Mouse (Mus musculus) liver, adult (tissue): ENCODE results near the gene Pcbp4.

ENCODE experiments used
- GATA4 ChIP-seq: IDR thresholded peaks from 2 replicates; pipeline ENCODE4 v1.6.1; 2014; ENCODE audit warnings: mild to moderate bottlenecking, low read length; ENCODE audit not compliant: insufficient replicate concordance

Gene Pcbp4

GRCm38 (mm10) chr9:106453271-106454070 is at the start of gene Pcbp4:
TSS of gene Pcbp4 (plus strand) at chr9:106453291.
- TF ChIP-seq GATA4, result no peak

DNA sequence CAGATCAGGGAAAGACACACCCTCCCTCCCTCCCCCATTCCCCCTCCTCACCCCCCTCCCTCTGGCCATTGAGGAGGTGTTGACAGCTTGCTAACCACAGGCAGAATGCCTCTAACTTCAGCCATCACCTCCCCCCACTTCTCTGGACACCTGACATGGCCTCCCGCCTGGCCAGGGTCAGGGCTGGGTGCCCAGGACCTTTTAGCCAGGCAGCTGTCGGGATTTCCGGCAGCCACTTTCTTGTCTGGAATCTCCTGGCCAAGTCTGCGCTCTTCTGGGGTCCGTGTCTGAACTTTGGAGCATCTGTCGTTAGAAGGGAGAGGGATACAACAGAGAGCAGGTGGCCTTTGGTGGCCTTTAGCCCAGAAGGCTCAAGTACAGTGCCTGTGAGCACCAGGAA is 47.8 kb upstream of the Pcbp4 start:
- TF ChIP-seq GATA4, result no peak

DNA sequence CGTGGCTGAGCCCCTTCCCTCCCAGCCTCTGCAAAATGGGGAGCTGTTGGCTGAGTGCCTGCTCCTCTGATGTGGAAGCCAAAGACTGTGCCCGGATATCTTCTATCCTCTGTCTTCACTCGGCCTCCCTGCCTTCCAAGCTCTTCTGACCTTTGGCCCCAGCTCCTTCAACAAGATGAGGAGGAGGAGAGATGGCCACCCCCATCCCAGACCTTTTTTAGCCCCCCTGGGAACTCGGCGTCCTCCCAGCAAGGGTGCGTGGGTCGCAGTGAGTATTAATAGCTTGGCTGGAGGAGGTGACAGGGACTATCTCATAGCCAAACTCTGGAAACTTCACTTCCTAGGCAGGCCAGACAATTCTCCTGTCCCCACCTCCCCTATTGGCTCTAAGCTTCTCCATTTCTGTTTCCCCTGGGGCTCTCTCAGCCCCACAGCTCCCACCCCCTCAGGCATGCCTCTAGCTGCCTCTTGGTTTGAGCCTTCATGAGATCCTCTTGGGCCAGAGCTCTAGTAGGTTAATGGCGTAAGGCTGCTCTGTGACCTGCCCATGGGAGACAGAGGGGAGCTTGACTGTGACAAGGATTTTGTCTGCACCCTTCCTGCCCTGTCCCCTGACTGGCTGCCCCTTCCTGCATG is 46.5 kb upstream of the Pcbp4 start:
- no peak; the same call in 1 of the 2 replicates for TF ChIP-seq GATA4

GRCm38 (mm10) chr9:106409096-106409495 is 44.0 kb upstream of the Pcbp4 start:
- TF ChIP-seq GATA4, result no peak

GRCm38 (mm10) chr9:106410086-106410650 is 42.9 kb upstream of the Pcbp4 start:
- no peak for TF ChIP-seq GATA4

GRCm38 (mm10) chr9:106411091-106411594 is 41.9 kb upstream of the Pcbp4 start:
- no peak for TF ChIP-seq GATA4

DNA sequence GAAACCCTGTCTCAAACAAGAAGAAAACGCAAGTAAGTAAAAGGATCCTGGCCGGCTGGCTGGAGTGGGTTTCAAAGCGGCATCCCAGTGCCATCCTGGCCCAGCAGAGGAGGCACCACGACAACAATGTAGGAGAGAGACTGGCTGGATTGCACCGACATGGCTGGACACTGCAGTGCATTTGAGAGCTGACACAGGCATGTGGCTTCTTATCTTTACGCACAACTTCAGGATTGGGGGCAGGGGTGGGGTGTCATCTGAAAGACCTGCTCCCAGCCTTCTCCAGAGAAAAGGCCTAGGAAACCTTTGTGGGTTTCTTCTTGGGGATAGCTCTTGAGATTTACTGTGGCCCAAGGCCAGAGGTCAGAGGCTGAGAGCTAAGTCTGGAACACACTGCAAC is 41.4 kb upstream of the Pcbp4 start:
- TF ChIP-seq GATA4, result no peak

DNA sequence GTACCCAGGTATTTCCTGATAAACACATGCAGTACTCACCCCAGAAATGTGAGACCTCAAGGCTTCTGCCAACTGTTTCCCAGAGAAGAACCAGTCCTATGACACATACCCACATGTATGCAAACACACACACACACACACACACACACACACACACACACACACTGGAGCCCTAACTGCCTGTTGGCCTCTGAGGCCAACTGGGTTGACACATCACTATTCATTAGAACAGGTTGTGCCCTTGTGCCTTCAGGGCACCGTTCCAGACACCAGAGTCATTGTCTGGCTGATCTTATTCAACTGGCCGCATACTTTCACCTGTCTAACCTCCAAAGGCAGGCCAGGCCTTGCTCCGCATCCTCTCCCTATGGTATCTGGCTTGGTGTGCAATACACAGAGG is 40.9 kb upstream of the Pcbp4 start:
- TF ChIP-seq GATA4, result no peak

GRCm38 (mm10) chr9:106413606-106414005 is 39.5 kb upstream of the Pcbp4 start:
- no peak for TF ChIP-seq GATA4

GRCm38 (mm10) chr9:106416826-106417225 is 36.3 kb upstream of the Pcbp4 start:
- TF ChIP-seq GATA4, result no peak

DNA sequence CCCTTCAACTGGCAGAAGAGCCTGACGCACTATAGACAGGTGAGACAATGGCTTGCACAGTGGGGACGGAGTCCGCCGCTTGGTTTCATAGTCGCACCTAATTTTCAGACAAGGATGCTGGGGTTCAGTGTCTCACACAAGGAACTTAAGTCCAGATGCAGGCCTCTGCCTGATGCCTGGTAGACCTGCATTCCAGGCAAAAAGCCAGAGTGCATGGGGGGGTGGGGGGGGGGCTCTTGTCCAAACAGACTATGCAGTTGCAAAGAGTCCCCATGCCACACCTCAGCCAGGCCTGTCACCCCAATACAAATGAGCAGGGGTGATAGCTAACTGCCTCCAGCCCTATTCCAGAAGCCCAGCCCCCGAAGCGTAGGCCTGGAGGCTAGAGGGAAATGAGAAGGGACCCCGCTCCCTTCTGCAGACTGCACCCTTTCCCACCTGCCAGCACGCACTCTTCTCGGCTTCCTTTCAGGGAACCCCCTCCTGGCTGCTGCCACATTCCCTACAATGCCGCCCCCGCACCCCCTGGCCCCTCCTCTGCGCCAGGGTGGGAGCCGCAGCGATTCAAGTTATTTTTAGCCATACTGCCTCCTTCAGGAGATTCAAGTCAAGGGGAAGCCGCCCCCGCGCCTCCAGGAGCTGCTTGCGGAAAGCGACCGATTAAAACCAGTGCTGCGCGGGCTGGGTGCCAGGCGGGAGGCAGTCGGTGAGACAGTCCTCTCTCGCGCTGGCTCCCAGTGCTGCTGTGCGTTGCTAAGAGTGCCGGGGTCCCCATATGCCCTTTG is 35.1 kb upstream of the Pcbp4 start:
- no peak; the same call in 1 of the 2 replicates for TF ChIP-seq GATA4

- no peak for TF ChIP-seq GATA4
Observed at GRCm38 (mm10) chr9:106420608-106421007, 32.5 kb upstream of the Pcbp4 start.

- TF ChIP-seq GATA4, result no peak
Observed at GRCm38 (mm10) chr9:106421033-106421864, 31.8 kb upstream of the Pcbp4 start.

DNA sequence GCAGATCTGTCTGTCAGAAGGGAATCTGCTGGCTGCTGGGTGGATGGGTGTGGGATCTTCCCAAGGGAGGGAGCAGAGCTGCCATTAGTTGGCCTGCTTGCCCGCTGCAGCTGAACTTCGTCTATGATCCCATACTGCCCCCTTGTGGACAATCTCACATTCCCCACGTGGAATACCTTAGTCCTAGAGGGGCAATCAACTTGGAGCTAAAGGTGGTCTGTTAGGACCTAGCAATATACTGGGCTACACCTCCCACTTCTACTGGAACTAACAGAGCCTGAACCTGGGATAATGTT is 31.3 kb upstream of the Pcbp4 start:
- no peak for TF ChIP-seq GATA4
